Mouse (Mus musculus) limb, embryonic 10.5 days (tissue): Measurements from ENCODE around the gene Ost4. TPM values are rescaled to one million over a fixed set of nuclear protein-coding genes. Genes with fewer than 3 reads are reported as not detected.
A peak's percentile ranks its signal among the peaks of the same experiment; 100 is the strongest.

ENCODE experiments used
- DNase-seq: peaks from one replicate; pipeline ENCODE4 v3.0.0-alpha.2; 2017; ENCODE audit warnings: low spot score
- H3K27ac ChIP-seq: fragments of 300-500 bp; sonication (generic); 2 replicates; pipeline ENCODE4 v1.5.1; 2016; ENCODE audit warnings: mild to moderate bottlenecking
- H3K27me3 ChIP-seq: fragments of 300-500 bp; sonication (generic); 2 replicates; pipeline ENCODE4 v1.6.1; 2016; ENCODE audit warnings: low read depth, mild to moderate bottlenecking; ENCODE audit not compliant: poor library complexity, severe bottlenecking
- H3K36me3 ChIP-seq: fragments of 300-500 bp; sonication (generic); 2 replicates; pipeline ENCODE4 v1.6.1; 2016; ENCODE audit warnings: mild to moderate bottlenecking, moderate library complexity
- H3K4me1 ChIP-seq: fragments of 300-500 bp; sonication (generic); 2 replicates; pipeline ENCODE4 v1.6.1; 2016
- H3K4me3 ChIP-seq: fragments of 300-500 bp; sonication (generic); 2 replicates; pipeline ENCODE4 v1.5.1; 2016; ENCODE audit warnings: mild to moderate bottlenecking, moderate library complexity
- H3K9me3 ChIP-seq: fragments of 300-500 bp; sonication (generic); replicated peaks from 2 replicates; pipeline ENCODE4 v1.6.1; 2016; ENCODE audit warnings: mild to moderate bottlenecking
- WGBS: fragments of 180-500 bp; shearing (Covaris S2); methylation state at CpG from one replicate; pipeline ENCODE4 v1.1.7; 2016; 5-methylcytosine and 5-hydroxymethylcytosine counted together
- polyA plus RNA-seq: library from polyadenylated mRNA; unstranded; fragments of >200 nt; fragmentation: Nextera tagmentation; extraction: Ambion mirVana; gene quantifications from 2 replicates; pipeline ENCODE4 v1.2.1, GENCODE M21; 2016

Gene Ost4
- polyA plus RNA-seq, 1 experiment from 2014 or later: 403 TPM

- H3K27me3 ChIP-seq: no peaks in the 10 kb centered on the region
- H3K4me1 ChIP-seq: peaks cover 24% of the 10 kb centered on the region
- H3K4me3 ChIP-seq: no peak overlapping the region
- H3K9me3 ChIP-seq: no peaks in the 10 kb centered on the region
- peaks cover 37% of the 10 kb centered on the region for H3K36me3 ChIP-seq
- DNase-seq: no peak
- H3K27ac ChIP-seq: peak overlapping the region; percentile 54; the same call in 1 of the 2 replicates
- WGBS: 83% methylated on average over 5 of the region's 5 CpGs
Measured at GRCm38 (mm10) chr5:30879347-30879943, 28.1 kb downstream of the Ost4 start.

GRCm38 (mm10) chr5:30878616-30879015, 29.0 kb downstream of the Ost4 start:
- Histone ChIP-seq H3K36me3 (peaks cover 46% of the 10 kb centered on the region), H3K27me3 (no peaks in the 10 kb centered on the region), H3K4me3 (no peak overlapping the region), H3K27ac (peak overlapping the region; percentile 54; the same call in 1 of the 2 replicates), H3K4me1 (peaks cover 24% of the 10 kb centered on the region), H3K9me3 (no peaks in the 10 kb centered on the region)
- WGBS: 31% methylated on average over 6 of the region's 6 CpGs
- no peak for DNase-seq

GRCm38 (mm10) chr5:30874365-30874764, 33.2 kb downstream of the Ost4 start:
- H3K9me3 ChIP-seq: no peaks in the 10 kb centered on the region
- peaks cover 22% of the 10 kb centered on the region for H3K4me1 ChIP-seq
- 91% methylated on average over 7 of the region's 7 CpGs for WGBS
- H3K27me3 ChIP-seq: no peaks in the 10 kb centered on the region
- no peak overlapping the region for H3K27ac ChIP-seq
- no peak overlapping the region for H3K4me3 ChIP-seq
- DNase-seq: no peak
- H3K36me3 ChIP-seq: peaks cover 78% of the 10 kb centered on the region

GRCm38 (mm10) chr5:30872574-30872973, 35.0 kb downstream of the Ost4 start:
- Histone ChIP-seq H3K4me1 (peaks cover 17% of the 10 kb centered on the region), H3K4me3 (no peak overlapping the region), H3K36me3 (peaks cover 72% of the 10 kb centered on the region), H3K27me3 (no peaks in the 10 kb centered on the region), H3K27ac (no peak overlapping the region), H3K9me3 (no peaks in the 10 kb centered on the region)
- 90% methylated on average over 9 of the region's 9 CpGs for WGBS
- no peak for DNase-seq

- Histone ChIP-seq H3K4me1 (peaks cover 15% of the 10 kb centered on the region), H3K9me3 (no peaks in the 10 kb centered on the region), H3K36me3 (peaks cover 49% of the 10 kb centered on the region), H3K4me3 (peak overlapping the region; percentile 92), H3K27me3 (no peaks in the 10 kb centered on the region), H3K27ac (peak overlapping the region; percentile 92)
- no peak for DNase-seq
- 29% methylated on average over 2 of the region's 2 CpGs for WGBS
Measured at GRCm38 (mm10) chr5:30870131-30870406, 37.5 kb downstream of the Ost4 start.

GRCm38 (mm10) chr5:30869405-30870130, 38.0 kb downstream of the Ost4 start:
- WGBS: under 1% methylated on average over 63 of the region's 63 CpGs
- Histone ChIP-seq H3K36me3 (peaks cover 48% of the 10 kb centered on the region), H3K27me3 (no peaks in the 10 kb centered on the region), H3K9me3 (no peaks in the 10 kb centered on the region), H3K27ac (peak overlapping the region; percentile 92), H3K4me1 (peaks cover 20% of the 10 kb centered on the region), H3K4me3 (peak overlapping the region; percentile 92)
- peak; percentile 93 for DNase-seq

- H3K4me1 ChIP-seq: peaks cover 25% of the 10 kb centered on the region
- H3K9me3 ChIP-seq: no peaks in the 10 kb centered on the region
- 16% methylated on average over 9 of the region's 9 CpGs for WGBS
- peaks cover 43% of the 10 kb centered on the region for H3K36me3 ChIP-seq
- H3K27me3 ChIP-seq: no peaks in the 10 kb centered on the region
- H3K27ac ChIP-seq: peak overlapping the region; percentile 92
- H3K4me3 ChIP-seq: peak overlapping the region; percentile 92
- peak; percentile 65 for DNase-seq
Measured at GRCm38 (mm10) chr5:30868981-30869380, 38.6 kb downstream of the Ost4 start.

- peaks cover 29% of the 10 kb centered on the region for H3K4me1 ChIP-seq
- peak within 1 kb of the TSS; percentile 92 for H3K27ac ChIP-seq
- no peaks in the 10 kb centered on the region for H3K27me3 ChIP-seq
- no peaks in the 10 kb centered on the region for H3K9me3 ChIP-seq
- WGBS: 94% methylated on average over 3 of the region's 3 CpGs
- DNase-seq: no peak
- peaks cover 31% of the 10 kb centered on the region for H3K36me3 ChIP-seq
- H3K4me3 ChIP-seq: peak within 1 kb of the TSS; percentile 92
Measured at GRCm38 (mm10) chr5:30867712-30868111, 39.9 kb downstream of the Ost4 start, which contains the start of gene Tmem214. Gene Tmem214 (plus strand): TSS chr5:30868012.

GRCm38 (mm10) chr5:30866871-30867270, 40.7 kb downstream of the Ost4 start:
- Histone ChIP-seq H3K27ac (no peak overlapping the region), H3K36me3 (peaks cover 22% of the 10 kb centered on the region), H3K4me3 (no peak overlapping the region), H3K9me3 (no peaks in the 10 kb centered on the region), H3K27me3 (no peaks in the 10 kb centered on the region), H3K4me1 (peaks cover 29% of the 10 kb centered on the region)
- WGBS: 90% methylated on average over 3 of the region's 3 CpGs
- DNase-seq: no peak

- H3K9me3 ChIP-seq: no peaks in the 10 kb centered on the region
- no peaks in the 10 kb centered on the region for H3K27me3 ChIP-seq
- H3K4me3 ChIP-seq: no peak overlapping the region
- peak; percentile 29 for DNase-seq
- H3K27ac ChIP-seq: 0 out of 2 replicates have a peak overlapping the region, but pooled peaks have one; percentile 14
- H3K36me3 ChIP-seq: peaks cover 7% of the 10 kb centered on the region; the same call in 1 of the 2 replicates
- WGBS: 51% methylated on average over 15 of the region's 15 CpGs
- peaks cover 21% of the 10 kb centered on the region for H3K4me1 ChIP-seq
Measured at GRCm38 (mm10) chr5:30864322-30864721, 43.3 kb downstream of the Ost4 start.

GRCm38 (mm10) chr5:30863852-30864251, 43.7 kb downstream of the Ost4 start:
- DNase-seq: peak; percentile 27
- 47% methylated on average over 4 of the region's 4 CpGs for WGBS
- no peak overlapping the region for H3K4me3 ChIP-seq
- peaks cover 7% of the 10 kb centered on the region; the same call in 1 of the 2 replicates for H3K36me3 ChIP-seq
- H3K9me3 ChIP-seq: no peaks in the 10 kb centered on the region
- no peak overlapping the region for H3K27ac ChIP-seq
- H3K4me1 ChIP-seq: peaks cover 16% of the 10 kb centered on the region
- H3K27me3 ChIP-seq: no peaks in the 10 kb centered on the region

- Histone ChIP-seq H3K4me3 (no peak overlapping the region), H3K27me3 (no peaks in the 10 kb centered on the region), H3K4me1 (no peaks in the 10 kb centered on the region), H3K9me3 (no peaks in the 10 kb centered on the region), H3K36me3 (no peaks in the 10 kb centered on the region), H3K27ac (no peak overlapping the region)
- WGBS: 84% methylated on average over 2 of the region's 2 CpGs
- no peak for DNase-seq
Measured at GRCm38 (mm10) chr5:30856124-30856523, 51.5 kb downstream of the Ost4 start.
